Mouse (Mus musculus): ENCODE results near the gene Gm28539. TPM values are rescaled to one million over a fixed set of nuclear protein-coding genes. Genes with fewer than 3 reads are reported as not detected.
A peak's percentile ranks its signal among the peaks of the same experiment; 100 is the strongest.

The Gm28539 gene
- 1 to 10 TPM; 7.7 to 9.8 TPM for total RNA-seq (2021)

DNA sequence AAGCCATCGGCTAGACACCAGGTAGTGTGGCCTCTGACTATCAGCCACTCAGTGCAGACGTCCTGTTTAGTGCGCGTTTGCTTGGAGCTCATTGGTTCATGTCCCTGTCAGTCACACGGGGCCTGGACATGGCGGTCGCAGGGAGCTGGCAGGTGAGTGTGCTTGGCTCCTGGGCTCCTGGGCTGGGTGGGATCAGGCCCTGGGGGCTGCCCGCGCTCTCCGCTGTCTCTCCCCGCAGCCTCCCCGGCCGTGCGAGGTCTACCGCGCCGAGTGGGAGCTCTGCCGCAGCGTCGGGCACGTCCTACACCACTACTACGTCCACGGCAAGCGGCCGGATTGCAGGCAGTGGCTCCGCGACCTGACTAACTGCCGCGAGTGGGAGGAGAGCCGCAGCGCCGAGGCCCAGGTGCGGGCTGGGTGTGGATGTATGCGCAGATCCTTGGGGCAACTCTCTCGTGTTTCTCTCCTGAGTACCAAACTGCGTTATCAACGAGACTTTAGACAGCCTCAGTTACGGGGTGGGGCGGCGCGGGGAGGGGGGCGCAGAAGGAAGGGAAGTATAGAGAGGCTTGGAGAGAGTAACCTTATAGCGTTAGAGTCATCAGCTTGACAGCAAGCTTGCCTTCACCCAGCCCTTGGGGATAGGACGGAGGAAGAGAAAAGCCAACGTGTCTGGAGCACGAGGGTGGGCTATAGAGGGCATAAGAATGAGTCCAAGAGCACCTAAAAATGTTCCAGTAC, at the start of gene Gm28539, which contains the start of gene 2510002D24Rik:
Gm28539 (plus strand) TSS at position 117 of the 741 bp plus-strand sequence.
2510002D24Rik (plus strand) TSS at position 111 of the 741 bp plus-strand sequence.
- peak; percentile 85 to 91 for DNase-seq (ENCODE audit: extremely low spot score in 1 of 2, low spot score in 1 of 2)

DNA sequence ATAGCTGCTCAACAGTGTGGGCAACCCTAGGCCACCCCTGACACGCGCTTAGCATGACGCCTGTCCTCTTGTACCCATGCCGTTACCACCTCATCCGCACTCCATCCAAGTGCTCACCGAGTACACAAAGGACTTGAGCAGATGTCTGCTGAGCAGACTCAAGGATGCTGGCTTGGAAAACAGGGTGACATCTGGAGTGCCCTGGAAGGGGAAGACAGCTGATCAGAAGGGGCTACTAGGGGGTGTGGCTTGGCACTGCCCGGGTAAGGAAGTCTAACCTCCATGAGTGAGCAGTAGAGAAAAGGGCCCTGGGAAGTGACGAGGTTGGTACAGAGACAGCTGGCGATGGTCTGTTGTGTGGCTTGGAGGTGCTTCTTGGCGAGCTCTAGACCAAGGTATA, 49.7 kb upstream of the Gm28539 start:
- no peak for DNase-seq (ENCODE audit: extremely low spot score in 1 of 2, low spot score in 1 of 2)

DNA sequence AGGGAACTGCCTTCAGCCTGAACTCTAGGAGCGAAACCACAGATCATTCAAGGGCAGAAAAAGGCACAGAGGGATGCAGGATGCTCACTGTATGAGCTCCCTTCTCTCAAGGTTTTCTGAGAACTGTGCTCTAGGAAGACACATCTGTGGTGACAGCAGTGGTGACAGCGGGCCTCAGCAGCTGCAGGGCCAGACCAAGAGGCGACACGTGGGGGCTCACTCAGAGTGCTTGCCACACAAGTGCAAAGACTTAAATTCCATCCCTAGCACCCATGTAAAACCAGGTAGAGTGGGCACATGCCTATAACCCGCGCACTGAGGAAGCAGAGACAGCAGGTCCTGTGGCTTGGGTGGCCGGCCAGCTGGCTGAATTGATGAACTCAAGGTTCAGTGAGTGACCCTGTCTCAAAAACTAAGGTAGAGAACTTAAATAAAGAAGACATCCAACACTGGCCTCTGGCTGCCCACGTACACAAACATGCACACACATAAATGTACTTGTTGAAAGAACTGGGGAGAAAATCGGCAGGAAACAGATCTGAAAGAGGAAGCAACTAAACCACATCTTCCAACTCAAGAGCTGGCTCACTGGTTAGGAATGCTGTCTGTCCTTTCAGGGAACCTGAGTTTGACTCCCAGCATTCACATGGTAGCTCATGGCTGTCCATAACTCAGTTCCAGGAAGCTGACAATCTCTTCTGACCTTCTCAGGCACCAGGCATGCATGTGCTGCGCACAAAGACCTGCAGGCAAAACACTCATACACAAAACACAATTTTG, 47.6 kb upstream of the Gm28539 start:
- DNase-seq (ENCODE audit: extremely low spot score in 1 of 2, low spot score in 1 of 2), result no peak

DNA sequence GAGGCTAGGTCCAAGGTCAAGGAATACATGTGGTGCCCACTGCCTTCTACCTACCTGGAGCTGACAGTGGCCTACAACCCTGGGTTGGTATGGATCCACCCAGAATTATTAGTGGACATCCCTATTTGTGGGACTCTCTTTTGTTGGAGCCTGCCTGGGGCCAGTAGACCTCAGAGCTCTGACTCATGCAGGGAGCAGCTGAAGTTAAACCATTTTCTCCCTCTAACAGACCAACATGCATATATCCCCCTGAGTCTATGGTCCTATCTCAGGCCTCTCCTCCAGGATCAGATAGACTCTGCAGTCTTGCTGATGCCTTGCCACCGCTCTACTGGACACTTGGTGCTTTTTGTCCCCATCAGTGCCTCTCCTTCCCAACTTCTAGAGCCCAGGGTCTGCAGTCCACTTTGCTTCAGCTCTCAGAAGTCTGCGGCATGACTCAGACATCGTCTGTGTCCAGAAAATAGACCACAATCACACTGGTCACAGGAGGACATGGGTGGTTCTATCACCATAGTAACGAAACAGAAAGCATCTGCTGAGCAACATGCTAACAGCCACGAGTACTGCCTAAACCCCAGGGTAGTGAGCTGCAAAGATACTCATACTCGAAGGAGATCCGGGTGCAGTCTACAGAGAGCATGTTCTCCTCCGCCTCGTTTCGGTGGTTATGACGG, 41.0 kb upstream of the Gm28539 start:
- no peak for DNase-seq (ENCODE audit: extremely low spot score in 1 of 2, low spot score in 1 of 2)

DNA sequence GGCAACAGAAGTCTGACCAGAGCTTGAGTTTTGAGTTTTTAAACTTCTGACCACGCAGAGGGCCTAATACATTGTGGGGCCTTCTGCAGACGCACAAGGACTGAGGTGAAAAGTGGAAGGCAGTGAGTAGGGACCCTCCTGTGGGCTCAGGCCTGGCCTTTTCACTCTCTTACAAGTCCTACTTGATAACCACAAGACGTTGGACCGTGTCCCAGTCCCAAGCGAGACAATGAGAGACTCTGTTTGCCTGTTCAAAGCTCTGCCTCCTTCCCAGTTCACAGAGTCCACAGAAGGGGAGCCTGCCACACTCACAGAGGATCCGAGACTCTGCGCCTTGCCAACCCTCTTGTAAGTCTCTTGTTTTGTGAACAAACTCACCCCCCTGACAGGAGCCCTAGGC, 39.7 kb upstream of the Gm28539 start:
- no peak for DNase-seq (ENCODE audit: extremely low spot score in 1 of 2, low spot score in 1 of 2)

DNA sequence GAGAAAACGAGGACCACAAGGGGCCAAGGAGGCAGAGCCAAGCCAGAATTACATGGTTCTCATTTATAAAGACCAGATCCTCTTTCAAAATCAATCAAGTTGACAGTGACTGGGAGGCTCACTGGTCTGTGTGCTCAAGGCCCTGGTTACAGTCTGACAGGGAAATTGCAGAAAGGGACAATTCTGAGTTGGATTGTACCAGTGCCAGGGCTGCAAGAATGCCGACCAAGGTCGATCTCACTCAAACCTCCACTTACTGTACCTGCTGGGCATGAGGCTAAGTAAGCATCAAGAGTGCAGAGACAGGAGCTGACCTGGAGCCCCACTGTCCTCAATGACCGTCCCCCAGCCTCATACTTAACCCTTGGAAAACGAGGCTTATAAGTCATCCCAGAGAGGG, 38.2 kb upstream of the Gm28539 start:
- no peak for DNase-seq (ENCODE audit: extremely low spot score in 1 of 2, low spot score in 1 of 2)

DNA sequence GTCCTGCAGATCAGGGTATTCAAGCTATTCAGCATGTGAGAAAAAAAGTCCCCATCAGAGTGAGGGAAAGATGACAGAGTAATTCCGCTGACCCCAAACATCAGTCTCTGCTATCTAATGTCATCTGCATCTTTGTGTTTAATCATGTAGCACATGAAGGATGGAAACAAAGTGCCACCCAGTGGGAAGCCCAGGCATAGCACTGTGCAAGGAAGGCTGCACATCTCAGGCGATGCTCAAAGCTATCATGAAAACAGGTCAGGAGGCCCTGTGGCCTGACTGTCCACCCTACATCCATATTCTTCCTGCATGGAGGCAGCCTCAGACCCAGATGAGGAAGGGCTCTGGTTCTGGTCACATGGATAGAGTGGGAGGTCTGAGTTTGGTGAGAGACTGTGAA, 37.5 kb upstream of the Gm28539 start:
- DNase-seq (ENCODE audit: extremely low spot score in 1 of 2, low spot score in 1 of 2), result peak; percentile 49 to 76

DNA sequence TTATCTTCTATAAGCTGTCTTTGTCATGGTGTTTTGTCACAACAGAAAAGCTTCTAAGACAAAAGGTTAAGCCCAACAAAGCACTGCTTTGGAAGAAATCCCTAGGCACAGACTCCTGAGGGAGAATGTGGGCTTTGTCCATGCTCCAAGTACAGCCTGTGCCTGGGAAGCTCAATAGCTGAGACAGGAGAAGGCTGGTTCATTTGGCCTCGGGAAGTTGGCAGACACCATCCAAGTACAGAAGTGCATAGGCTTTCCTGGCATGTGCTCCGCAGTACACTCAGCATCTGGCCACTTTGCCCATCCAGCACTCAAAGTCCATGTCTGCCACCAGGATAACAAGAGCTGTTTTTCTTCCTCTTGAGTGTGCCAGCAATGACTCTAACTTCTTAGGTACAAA, 30.6 kb upstream of the Gm28539 start:
- no peak for DNase-seq (ENCODE audit: extremely low spot score in 1 of 2, low spot score in 1 of 2)

DNA sequence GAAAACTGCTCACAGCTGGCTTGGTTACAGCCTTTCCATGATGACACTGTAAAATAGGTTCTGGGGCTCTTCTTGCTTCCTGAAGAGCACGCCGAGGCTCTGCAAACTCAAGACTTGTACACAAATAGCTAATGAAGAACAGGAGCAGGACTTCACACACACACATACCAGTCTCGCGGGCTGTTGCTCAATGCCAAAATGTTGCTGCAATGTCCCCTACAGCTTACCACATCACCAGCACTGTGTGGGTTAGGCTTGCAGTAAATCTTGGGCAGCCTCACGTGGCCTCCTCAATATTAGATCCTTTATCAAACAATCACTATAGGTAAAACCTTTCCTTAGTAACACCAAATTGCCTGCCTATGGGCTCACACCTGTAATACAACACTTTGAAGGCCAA, 27.4 kb upstream of the Gm28539 start:
- DNase-seq (ENCODE audit: extremely low spot score in 1 of 2, low spot score in 1 of 2), result no peak

DNA sequence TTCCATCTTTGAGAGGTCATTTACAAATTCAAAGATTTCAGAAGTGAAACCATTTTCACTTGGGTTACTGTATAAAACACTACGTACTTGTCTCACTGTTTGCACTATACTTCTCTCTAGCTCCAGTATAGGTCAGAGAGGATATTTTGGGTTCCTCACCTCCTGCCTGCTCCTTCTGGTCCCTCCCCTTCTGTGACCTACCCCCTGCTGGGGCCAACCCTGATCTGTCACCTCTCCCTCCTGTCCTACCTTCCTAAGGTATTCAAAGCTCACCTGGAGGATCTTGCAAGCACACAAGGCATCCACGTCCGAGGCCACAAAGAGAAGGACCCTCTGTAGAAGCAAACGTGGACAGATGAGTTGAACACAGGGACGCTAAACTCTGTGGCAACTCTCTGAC, 25.4 kb upstream of the Gm28539 start:
- no peak for DNase-seq (ENCODE audit: extremely low spot score in 1 of 2, low spot score in 1 of 2)

DNA sequence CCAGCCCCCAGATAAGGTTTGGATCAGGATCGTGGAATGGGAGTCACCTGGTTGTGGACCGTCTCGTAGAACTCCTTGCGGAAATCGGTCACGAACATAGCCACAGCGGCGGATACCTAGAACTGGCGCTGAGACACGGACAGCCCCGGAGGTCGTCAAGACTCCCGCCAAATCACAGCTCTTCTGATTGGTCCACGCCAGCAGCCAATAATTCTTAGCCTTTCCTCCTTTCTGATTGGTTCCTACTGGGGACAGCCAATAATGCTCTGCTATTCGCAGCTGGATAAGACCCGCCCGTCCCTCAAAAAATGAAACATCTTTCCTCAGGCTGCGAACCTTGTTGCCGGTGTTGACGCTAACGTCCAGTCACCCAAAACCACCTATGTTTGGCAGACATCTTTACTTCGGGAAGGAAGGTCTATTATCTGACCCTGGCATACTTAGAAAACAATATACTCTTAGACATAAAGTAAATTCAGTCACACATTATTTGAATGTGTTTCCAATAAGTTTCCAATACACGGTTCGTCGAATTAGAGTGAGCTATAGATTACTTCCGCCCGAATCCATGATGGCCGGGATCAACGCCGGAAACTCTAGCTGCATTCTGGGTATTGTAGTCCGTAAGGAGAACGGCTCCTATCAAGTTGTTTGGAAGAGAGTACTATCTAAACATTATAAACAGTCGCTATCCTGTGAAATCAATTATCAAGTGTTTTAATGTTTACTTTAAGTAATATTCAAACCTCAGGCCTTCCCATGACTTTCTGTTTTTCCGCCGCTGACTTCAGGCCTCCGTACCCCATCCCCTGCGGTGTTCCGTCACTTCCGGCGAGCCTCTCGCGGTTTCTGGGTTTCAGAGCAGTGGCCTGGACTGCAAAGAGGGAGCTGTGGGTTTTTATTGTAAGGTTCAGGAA, 24.7 kb upstream of the Gm28539 start, which contains the start of the genes Ufd1 and Cdc45:
Ufd1 (plus strand) TSS at position 312 of the 917 bp plus-strand sequence.
Cdc45 (minus strand) TSS at position 520 of the 917 bp plus-strand sequence.
- peak; percentile 44 to 75 for DNase-seq (ENCODE audit: extremely low spot score in 1 of 2, low spot score in 1 of 2)

DNA sequence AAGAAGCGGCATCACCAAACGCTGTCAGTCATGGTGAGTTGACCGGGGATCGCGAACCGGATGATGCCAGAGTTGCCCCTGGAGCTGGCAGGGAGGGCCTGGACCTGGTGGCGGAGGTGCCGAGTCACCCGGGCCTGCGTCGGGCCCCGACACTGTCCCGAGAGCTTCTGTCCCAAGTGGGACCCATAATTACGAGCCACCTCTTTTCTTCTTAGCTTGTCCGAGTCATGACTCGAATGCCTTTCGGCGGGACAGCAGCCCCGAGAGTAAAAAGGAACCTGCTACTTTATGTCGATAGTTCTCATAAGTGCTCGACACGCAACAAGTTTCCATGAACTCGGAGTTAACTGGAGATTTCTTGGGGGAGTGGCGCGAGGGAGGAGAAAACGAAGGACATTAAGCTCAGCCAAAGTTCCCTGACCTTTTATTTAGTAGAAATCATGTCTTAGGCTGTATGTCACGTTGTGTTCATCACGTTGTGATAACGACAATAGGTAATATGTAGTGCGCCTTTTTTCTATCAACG, 23.9 kb upstream of the Gm28539 start:
- peak in 1 of 2 experiments; percentile 70 for DNase-seq (ENCODE audit: extremely low spot score in 1 of 2, low spot score in 1 of 2)

DNA sequence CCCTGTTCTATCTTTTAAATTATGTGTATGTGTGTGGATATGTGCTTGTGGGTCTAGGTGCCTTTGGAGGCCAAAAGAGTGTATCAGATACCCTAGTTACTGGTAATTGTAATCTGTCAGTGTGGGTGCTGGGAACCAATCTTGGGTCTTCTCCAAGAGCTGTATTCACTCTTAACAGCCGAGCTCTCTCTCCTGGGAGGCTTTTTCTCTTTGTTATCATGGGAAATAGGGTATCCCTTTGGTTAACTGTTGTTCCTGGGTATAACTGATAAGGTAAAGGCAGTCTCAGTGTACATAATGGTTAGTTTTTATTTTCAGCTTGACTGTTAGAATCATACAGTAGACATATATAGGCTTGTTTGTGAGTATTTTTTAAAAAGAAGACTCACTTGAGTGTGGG, 14.0 kb upstream of the Gm28539 start:
- no peak for DNase-seq (ENCODE audit: extremely low spot score in 1 of 2, low spot score in 1 of 2)

DNA sequence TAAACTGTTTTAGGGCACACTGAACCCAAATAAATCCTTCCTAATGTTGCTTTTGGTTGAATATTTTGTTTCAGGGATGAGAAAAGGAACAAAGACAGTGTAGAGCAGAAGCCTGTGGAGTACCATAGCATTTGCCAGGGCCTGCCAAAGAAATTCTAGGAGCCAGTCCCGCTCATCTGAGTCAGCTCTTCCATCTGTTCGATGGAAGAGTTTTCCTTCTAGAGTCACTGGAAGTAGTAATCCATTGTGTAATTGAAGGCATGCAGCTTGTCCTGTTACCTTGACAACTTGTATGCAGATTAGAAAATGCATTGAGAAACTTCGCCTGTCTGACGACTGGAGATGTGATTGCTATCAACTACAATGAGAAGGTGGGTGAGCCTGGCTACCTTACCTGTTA, 13.5 kb upstream of the Gm28539 start:
- no peak for DNase-seq (ENCODE audit: extremely low spot score in 1 of 2, low spot score in 1 of 2)

DNA sequence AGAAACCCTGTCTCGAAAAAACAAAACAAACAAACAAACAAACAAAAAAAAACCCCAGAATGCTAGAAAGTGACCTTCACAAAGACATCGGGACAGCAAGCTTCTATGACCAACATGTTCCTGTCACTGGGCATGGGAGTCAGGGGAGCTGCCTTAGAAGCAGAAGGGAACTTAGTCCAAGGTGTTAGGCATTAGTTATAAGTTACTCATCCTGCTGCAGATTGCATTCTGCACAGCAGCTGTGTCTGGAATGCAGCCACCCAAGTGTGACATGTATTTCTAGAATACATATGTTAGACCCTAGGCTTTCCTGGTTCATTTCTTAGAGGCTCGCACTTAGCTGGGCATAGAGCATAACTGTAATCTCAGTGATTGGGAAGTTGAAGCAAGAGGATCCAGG, 7.8 kb upstream of the Gm28539 start:
- no peak for DNase-seq (ENCODE audit: extremely low spot score in 1 of 2, low spot score in 1 of 2)

DNA sequence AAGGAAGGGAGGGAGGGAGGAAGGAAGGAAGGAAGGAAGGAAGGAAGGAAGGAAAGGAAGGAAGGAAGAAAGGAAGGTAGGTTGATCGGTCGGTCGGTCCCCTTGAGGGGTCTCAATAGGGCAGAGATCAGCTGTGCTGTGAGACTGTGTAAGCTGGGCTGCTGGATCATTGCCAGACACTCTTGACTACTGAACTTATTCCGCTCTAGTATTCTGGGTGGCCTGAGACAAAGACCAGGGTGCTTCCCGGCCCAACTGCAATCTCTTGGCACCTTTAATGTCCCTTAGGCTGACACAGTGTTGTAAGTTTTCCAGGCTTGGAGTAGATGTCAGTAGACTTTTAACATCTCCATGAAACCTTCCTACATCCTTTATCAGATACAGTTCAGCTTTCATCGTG, 7.3 kb upstream of the Gm28539 start:
- no peak for DNase-seq (ENCODE audit: extremely low spot score in 1 of 2, low spot score in 1 of 2)

DNA sequence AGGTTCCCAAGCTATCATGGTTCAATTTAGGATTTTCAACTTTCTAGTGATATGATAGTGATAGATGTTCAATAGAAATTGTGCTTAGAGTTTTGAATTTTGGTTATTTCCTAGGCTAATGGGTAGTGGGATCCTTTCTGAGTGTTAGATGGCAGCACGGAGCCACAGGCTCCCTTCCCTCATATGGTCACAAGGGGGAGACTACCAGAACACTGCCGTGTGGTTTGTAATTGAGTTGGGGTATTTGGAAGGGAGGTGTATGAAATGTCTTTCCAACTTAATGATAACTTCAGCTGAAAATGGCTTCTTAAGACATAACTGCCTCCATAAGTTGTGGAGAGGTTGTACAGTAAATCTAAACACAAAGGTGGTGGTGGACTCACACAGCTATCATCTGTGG, 2.9 kb upstream of the Gm28539 start:
- DNase-seq (ENCODE audit: extremely low spot score in 1 of 2, low spot score in 1 of 2), result no peak

DNA sequence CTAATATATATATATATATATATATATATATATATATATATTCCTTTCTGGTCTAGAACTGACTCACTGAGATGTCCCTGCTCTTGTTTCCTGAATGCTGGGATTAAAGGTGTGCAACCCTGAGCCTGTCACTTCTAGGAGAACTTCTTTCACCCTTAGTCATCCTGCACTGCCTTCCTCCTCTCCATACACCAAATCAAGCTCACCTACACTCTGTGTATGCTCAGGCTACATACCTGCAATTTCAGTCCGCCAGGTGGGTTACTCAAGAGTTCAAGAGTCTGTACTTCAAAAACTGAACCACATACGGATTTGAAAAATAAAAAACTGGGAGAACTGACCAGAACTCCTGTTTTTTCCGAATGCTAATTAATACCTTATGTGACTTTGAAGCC, 314 bp upstream of the Gm28539 start:
- DNase-seq (ENCODE audit: extremely low spot score in 1 of 2, low spot score in 1 of 2), result no peak

DNA sequence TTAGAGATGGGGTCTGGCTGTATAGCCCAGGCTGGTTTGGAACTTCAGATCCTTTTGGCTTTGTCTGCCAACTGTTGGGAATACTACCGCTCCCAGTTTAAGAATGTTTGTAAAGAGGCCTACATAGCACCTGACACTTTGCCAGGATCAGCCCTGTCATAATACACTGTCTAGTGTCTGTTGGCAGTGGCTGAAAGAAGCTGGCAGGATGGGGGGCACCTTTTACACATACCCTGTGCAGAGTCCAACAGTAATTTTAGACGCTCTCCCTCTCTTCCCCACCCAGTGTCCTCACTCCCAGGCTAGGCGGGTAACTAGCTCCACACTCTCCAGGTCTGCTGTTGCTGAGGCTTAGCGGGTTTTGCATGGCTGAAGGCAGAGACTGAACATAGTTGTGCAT, 2.0 kb downstream of the Gm28539 start:
- no peak for DNase-seq (ENCODE audit: extremely low spot score in 1 of 2, low spot score in 1 of 2)

DNA sequence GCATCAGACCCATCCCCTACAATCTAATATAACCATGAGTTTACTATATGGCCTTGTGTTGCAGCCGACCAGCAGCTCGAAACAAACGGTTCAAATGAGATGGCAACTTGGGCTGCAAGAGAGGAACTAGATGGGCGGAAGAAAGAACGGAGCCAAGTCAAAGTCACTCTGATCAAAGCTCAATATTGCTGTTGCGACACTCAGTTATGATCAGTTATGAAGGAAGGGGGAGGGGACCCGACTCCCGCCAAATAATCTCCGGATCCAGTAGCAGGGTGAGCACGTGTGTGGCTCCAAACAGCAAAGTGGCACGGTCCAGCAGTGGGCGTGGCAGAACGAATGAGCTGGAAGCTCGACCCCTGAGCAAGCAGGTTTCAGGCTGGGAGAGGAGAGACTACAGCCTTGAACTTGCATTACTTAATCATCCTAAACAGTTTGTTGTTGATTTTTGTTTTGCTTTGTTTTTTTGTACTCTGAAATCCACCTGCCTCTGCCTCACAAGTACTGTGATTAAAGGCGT, 10.0 kb downstream of the Gm28539 start:
- no peak for DNase-seq (ENCODE audit: extremely low spot score in 1 of 2, low spot score in 1 of 2)
